Mouse (Mus musculus) hindbrain, embryonic 11.5 days (tissue): Measurements from ENCODE around the gene Uxs1. TPM values are rescaled to one million over a fixed set of nuclear protein-coding genes. Genes with fewer than 3 reads are reported as not detected.

Source experiments
- ATAC-seq: fragments of 200-750 bp; cut with Nextera tagmentation; 2 replicates; pipeline ENCODE4 v1.8.0; 2017; ENCODE audit warnings: mild to moderate bottlenecking, moderate TSS enrichment, moderate library complexity; ENCODE audit not compliant: low FRiP score
- DNase-seq: peaks from one replicate; pipeline ENCODE4 v3.0.0-alpha.2; 2015; ENCODE audit warnings: low spot score
- H3K27ac ChIP-seq: fragments of 300-500 bp; sonication (generic); 2 replicates; pipeline ENCODE4 v1.5.1; 2014; ENCODE audit warnings: mild to moderate bottlenecking, low read depth, low read length
- H3K27me3 ChIP-seq: fragments of 300-500 bp; sonication (generic); 2 replicates; pipeline ENCODE4 v1.6.1; 2014; ENCODE audit warnings: mild to moderate bottlenecking, low read length, moderate library complexity, mixed read lengths; ENCODE audit not compliant: control insufficient read depth, insufficient read depth
- H3K36me3 ChIP-seq: fragments of 300-500 bp; sonication (generic); 2 replicates; pipeline ENCODE4 v1.6.1; 2014; ENCODE audit warnings: mild to moderate bottlenecking, low read length, moderate library complexity, mixed read lengths; ENCODE audit not compliant: control insufficient read depth, insufficient read depth
- H3K4me1 ChIP-seq: fragments of 300-500 bp; sonication (generic); replicated peaks from 2 replicates; pipeline ENCODE4 v1.6.1; 2014; ENCODE audit warnings: low read length, mixed read lengths; ENCODE audit not compliant: control insufficient read depth, insufficient read depth
- H3K4me2 ChIP-seq: fragments of 300-500 bp; sonication (generic); replicated peaks from 2 replicates; pipeline ENCODE4 v1.6.1; 2014; ENCODE audit warnings: mild to moderate bottlenecking, low read depth, low read length
- H3K4me3 ChIP-seq: fragments of 300-500 bp; sonication (generic); 2 replicates; pipeline ENCODE4 v1.5.1; 2014; ENCODE audit warnings: low read depth, low read length
- H3K9ac ChIP-seq: fragments of 300-500 bp; sonication (generic); 2 replicates; pipeline ENCODE4 v1.6.1; 2014; ENCODE audit warnings: low read depth, low read length
- H3K9me3 ChIP-seq: fragments of 300-500 bp; sonication (generic); 2 replicates; pipeline ENCODE4 v1.6.1; 2016; ENCODE audit warnings: low read length; ENCODE audit not compliant: control insufficient read depth
- WGBS: fragments of 180-500 bp; shearing (Covaris S2); extraction: QIAGEN DNeasy Blood & Tissue Kit; methylation state at CpG from one replicate; pipeline ENCODE4 v1.1.7; 2014; 5-methylcytosine and 5-hydroxymethylcytosine counted together
- polyA plus RNA-seq: library from polyadenylated mRNA; unstranded; fragments of >200 nt; fragmentation: Nextera tagmentation; extraction: Ambion mirVana; gene quantifications from 2 replicates; pipeline ENCODE4 v1.2.1, GENCODE M21; 2014

Gene Uxs1
- polyA plus RNA-seq, 1 experiment from 2014 or later: 17.6 TPM

- Histone ChIP-seq H3K27me3 (no peaks in the 10 kb centered on the region), H3K4me3 (no peak overlapping the region), H3K4me2 (no peak overlapping the region), H3K36me3 (no peaks in the 10 kb centered on the region), H3K4me1 (no peaks in the 10 kb centered on the region), H3K9me3 (no peaks in the 10 kb centered on the region), H3K9ac (no peak overlapping the region), H3K27ac (no peak overlapping the region)
- 81% methylated on average over 1 of the region's 1 CpGs for WGBS
- DNase-seq (no peak), ATAC-seq (no peak)
Measured at GRCm38 (mm10) chr1:43769348-43769747, 58.3 kb downstream of the Uxs1 start.

GRCm38 (mm10) chr1:43768385-43768990 lies 59.1 kb downstream of the Uxs1 start:
- no peak overlapping the region for H3K4me2 ChIP-seq
- no peak overlapping the region for H3K9ac ChIP-seq
- no peak overlapping the region for H3K4me3 ChIP-seq
- DNase-seq (no peak), ATAC-seq (no peak)
- H3K4me1 ChIP-seq: no peaks in the 10 kb centered on the region
- H3K27ac ChIP-seq: no peak overlapping the region
- H3K9me3 ChIP-seq: no peaks in the 10 kb centered on the region
- 84% methylated on average over 4 of the region's 4 CpGs for WGBS
- H3K27me3 ChIP-seq: no peaks in the 10 kb centered on the region
- H3K36me3 ChIP-seq: no peaks in the 10 kb centered on the region

- H3K9me3 ChIP-seq: no peaks in the 10 kb centered on the region
- no peaks in the 10 kb centered on the region for H3K4me1 ChIP-seq
- DNase-seq: no peak
- 87% methylated on average over 2 of the region's 2 CpGs for WGBS
- no peaks in the 10 kb centered on the region for H3K27me3 ChIP-seq
- ATAC-seq: no peak
- H3K4me3 ChIP-seq: no peak overlapping the region
- no peak overlapping the region for H3K9ac ChIP-seq
- H3K27ac ChIP-seq: no peak overlapping the region
- H3K4me2 ChIP-seq: no peak overlapping the region
- no peaks in the 10 kb centered on the region for H3K36me3 ChIP-seq
Measured at GRCm38 (mm10) chr1:43766328-43766727, 61.3 kb downstream of the Uxs1 start.

- ATAC-seq: no peak
- Histone ChIP-seq H3K36me3 (no peaks in the 10 kb centered on the region), H3K9ac (no peak overlapping the region), H3K4me2 (no peak overlapping the region), H3K9me3 (no peaks in the 10 kb centered on the region), H3K4me1 (no peaks in the 10 kb centered on the region), H3K27me3 (no peaks in the 10 kb centered on the region), H3K4me3 (no peak overlapping the region), H3K27ac (no peak overlapping the region)
- DNase-seq: no peak
- WGBS: 94% methylated on average over 2 of the region's 2 CpGs
Measured at GRCm38 (mm10) chr1:43764481-43764880, 63.1 kb downstream of the Uxs1 start.

- ATAC-seq (no peak), DNase-seq (no peak)
- no peaks in the 10 kb centered on the region for H3K36me3 ChIP-seq
- H3K9ac ChIP-seq: no peak overlapping the region
- H3K27me3 ChIP-seq: no peaks in the 10 kb centered on the region
- H3K9me3 ChIP-seq: no peaks in the 10 kb centered on the region
- no peak overlapping the region for H3K4me2 ChIP-seq
- no peak overlapping the region for H3K27ac ChIP-seq
- H3K4me3 ChIP-seq: no peak overlapping the region
- no peaks in the 10 kb centered on the region for H3K4me1 ChIP-seq
Measured at GRCm38 (mm10) chr1:43760085-43760484, 67.5 kb downstream of the Uxs1 start.

GRCm38 (mm10) chr1:43754448-43755312 lies 72.9 kb downstream of the Uxs1 start:
- no peak for ATAC-seq
- Histone ChIP-seq H3K4me3 (no peak overlapping the region), H3K36me3 (no peaks in the 10 kb centered on the region; the same call in 1 of the 2 replicates), H3K9me3 (no peaks in the 10 kb centered on the region), H3K4me1 (no peaks in the 10 kb centered on the region), H3K27me3 (no peaks in the 10 kb centered on the region), H3K4me2 (no peak overlapping the region), H3K9ac (no peak overlapping the region), H3K27ac (no peak overlapping the region)
- DNase-seq: no peak
- WGBS: 95% methylated on average over 8 of the region's 8 CpGs

GRCm38 (mm10) chr1:43738519-43738894 lies 89.1 kb downstream of the Uxs1 start:
- 83% methylated on average over 10 of the region's 10 CpGs for WGBS
- no peak overlapping the region for H3K4me2 ChIP-seq
- no peaks in the 10 kb centered on the region for H3K27me3 ChIP-seq
- DNase-seq (no peak), ATAC-seq (no peak)
- no peaks in the 10 kb centered on the region for H3K36me3 ChIP-seq
- H3K27ac ChIP-seq: no peak overlapping the region
- no peaks in the 10 kb centered on the region for H3K9me3 ChIP-seq
- H3K4me1 ChIP-seq: no peaks in the 10 kb centered on the region
- H3K9ac ChIP-seq: no peak overlapping the region
- no peak overlapping the region for H3K4me3 ChIP-seq

- ATAC-seq (0 out of 2 replicates have a peak, but pooled peaks have one; percentile 45), DNase-seq (peak; percentile 73)
- Histone ChIP-seq H3K9me3 (no peaks in the 10 kb centered on the region), H3K36me3 (no peaks in the 10 kb centered on the region), H3K4me2 (no peak overlapping the region), H3K9ac (no peak overlapping the region), H3K27me3 (no peaks in the 10 kb centered on the region), H3K4me3 (no peak overlapping the region), H3K27ac (no peak overlapping the region), H3K4me1 (no peaks in the 10 kb centered on the region)
- WGBS: 79% methylated on average over 7 of the region's 7 CpGs
Measured at GRCm38 (mm10) chr1:43737812-43738518, 89.6 kb downstream of the Uxs1 start.
